Mouse (Mus musculus) liver, embryonic 16.5 days (tissue): ENCODE data around the gene Gm10203. TPM values are rescaled to one million over a fixed set of nuclear protein-coding genes. Genes with fewer than 3 reads are reported as not detected.
"Not testable (repeated sequence)": the region's sequence is repeated elsewhere in the genome, so short reads cannot be mapped to it uniquely, and the experiment has no call there.

Source experiments
- ATAC-seq: fragments of 200-750 bp; cut with Nextera tagmentation; 2 replicates; pipeline ENCODE4 v1.8.0; 2017; ENCODE audit warnings: low read depth, mild to moderate bottlenecking, moderate number of reproducible peaks, moderate library complexity
- H3K27ac ChIP-seq: fragments of 300-500 bp; sonication (generic); 2 replicates; pipeline ENCODE4 v1.5.1; 2014; ENCODE audit warnings: mild to moderate bottlenecking, low read length
- H3K27me3 ChIP-seq: fragments of 300-500 bp; sonication (generic); 2 replicates; pipeline ENCODE4 v1.6.1; 2014; ENCODE audit warnings: low read depth, low read length, mixed read lengths; ENCODE audit not compliant: control insufficient read depth, insufficient read depth
- H3K36me3 ChIP-seq: fragments of 300-500 bp; sonication (generic); 2 replicates; pipeline ENCODE4 v1.6.1; 2014; ENCODE audit warnings: mild to moderate bottlenecking; ENCODE audit not compliant: control insufficient read depth, insufficient read depth
- H3K4me1 ChIP-seq: fragments of 300-500 bp; sonication (generic); 2 replicates; pipeline ENCODE4 v1.6.1; 2014; ENCODE audit warnings: low read depth, low read length, mixed read lengths; ENCODE audit not compliant: control insufficient read depth
- H3K4me2 ChIP-seq: fragments of 300-500 bp; sonication (generic); 2 replicates; pipeline ENCODE4 v1.6.1; 2014; ENCODE audit warnings: low read depth, low read length, mixed read lengths
- H3K4me3 ChIP-seq: fragments of 300-500 bp; sonication (generic); 2 replicates; pipeline ENCODE4 v1.5.1; 2014; ENCODE audit warnings: low read depth, mild to moderate bottlenecking, low read length
- H3K9ac ChIP-seq: fragments of 300-500 bp; sonication (generic); 2 replicates; pipeline ENCODE4 v1.6.1; 2014; ENCODE audit warnings: low read depth, low read length
- H3K9me3 ChIP-seq: fragments of 300-500 bp; sonication (generic); replicated peaks from 2 replicates; pipeline ENCODE4 v1.6.1; 2016; ENCODE audit warnings: low read length; ENCODE audit not compliant: control insufficient read depth
- WGBS: fragments of 180-500 bp; shearing (Covaris S2); extraction: QIAGEN DNeasy Blood & Tissue Kit; methylation state at CpG from one replicate; pipeline ENCODE4 v1.1.7; 2014; ENCODE audit not compliant: insufficient replicate concordance; 5-methylcytosine and 5-hydroxymethylcytosine counted together
- polyA plus RNA-seq: library from polyadenylated mRNA; unstranded; fragments of >200 nt; fragmentation: Nextera tagmentation; extraction: Ambion mirVana; gene quantifications from 2 replicates; pipeline ENCODE4 v1.2.1, GENCODE M21; 2015

Gene Gm10203
- polyA plus RNA-seq, 1 experiment from 2014 or later: not detected

DNA sequence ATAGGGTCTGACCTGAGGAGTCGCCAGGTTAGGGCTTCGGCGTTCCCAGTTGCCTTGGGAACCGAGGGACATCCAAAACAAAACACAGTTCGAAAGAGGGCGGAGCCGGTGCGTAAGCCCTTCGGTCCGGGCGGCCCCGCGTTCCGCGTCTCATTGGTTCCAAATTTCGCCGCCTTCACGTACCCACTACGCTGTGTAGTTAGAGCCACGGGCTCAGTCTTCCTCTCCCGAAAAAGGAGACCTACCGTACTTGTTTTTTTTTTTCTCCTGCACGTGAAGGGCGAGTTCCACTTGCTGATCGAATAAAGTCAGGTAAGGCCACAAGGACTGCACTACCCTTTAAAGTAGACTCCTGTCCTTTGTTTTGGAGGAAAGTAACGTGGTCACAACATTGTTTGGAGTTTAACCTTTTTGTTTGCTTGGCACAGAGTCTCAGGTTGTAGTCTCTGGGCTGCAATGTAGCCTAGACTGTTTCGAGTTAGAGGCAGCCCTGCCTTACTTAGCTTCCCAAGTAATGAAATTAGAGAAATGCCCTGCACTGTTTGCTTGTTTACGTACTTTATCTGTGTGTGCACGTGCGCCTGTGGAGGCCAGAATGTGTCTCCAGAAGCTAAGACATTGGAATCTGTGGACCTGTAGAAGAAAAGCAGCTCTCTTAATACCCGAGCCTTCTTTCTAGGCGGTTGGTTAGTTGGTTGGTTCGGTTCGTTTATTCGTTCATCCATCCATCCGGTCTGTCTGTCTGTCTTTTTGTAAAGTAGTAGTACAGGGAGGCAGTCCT is 11.6 kb downstream of the Gm10203 start:
- peaks cover 9% of the 10 kb centered on the region for H3K4me1 ChIP-seq
- peak overlapping the region; percentile 73 for H3K9ac ChIP-seq
- H3K4me2 ChIP-seq: peak overlapping the region; percentile 65
- peak overlapping the region; percentile 66 for H3K4me3 ChIP-seq
- no peaks in the 10 kb centered on the region for H3K9me3 ChIP-seq
- no peaks in the 10 kb centered on the region for H3K36me3 ChIP-seq
- WGBS: 2% methylated on average over 36 of the region's 36 CpGs
- H3K27me3 ChIP-seq: no peaks in the 10 kb centered on the region
- H3K27ac ChIP-seq: peak overlapping the region; percentile 75
- ATAC-seq: peak; percentile 99

DNA sequence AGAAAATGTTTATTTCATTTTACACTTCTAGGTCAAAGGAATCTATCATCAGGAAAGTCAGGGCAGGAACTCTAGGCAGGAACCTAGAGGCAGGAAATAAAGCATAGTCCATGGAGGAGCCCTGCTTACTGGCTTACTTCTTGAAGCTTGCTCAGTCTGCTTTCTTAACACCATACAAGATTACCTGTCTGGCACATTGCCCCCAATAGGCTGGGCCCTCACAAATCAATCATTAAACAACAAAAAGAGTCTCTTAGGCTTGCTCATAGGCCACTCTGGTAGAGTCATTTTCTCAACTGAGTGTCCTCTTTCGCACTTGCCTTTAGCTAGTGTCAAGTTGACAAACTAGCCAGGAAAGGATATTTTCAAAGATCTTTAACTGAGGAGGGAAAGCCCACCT is 15.2 kb downstream of the Gm10203 start:
- Histone ChIP-seq H3K27me3 (no peaks in the 10 kb centered on the region), H3K9me3 (no peaks in the 10 kb centered on the region), H3K4me3 (no peak overlapping the region), H3K36me3 (no peaks in the 10 kb centered on the region), H3K9ac (no peak overlapping the region), H3K4me1 (peaks cover 9% of the 10 kb centered on the region), H3K4me2 (no peak overlapping the region), H3K27ac (no peak overlapping the region)
- no peak for ATAC-seq
- WGBS: 76% methylated on average over 1 of the region's 1 CpGs

DNA sequence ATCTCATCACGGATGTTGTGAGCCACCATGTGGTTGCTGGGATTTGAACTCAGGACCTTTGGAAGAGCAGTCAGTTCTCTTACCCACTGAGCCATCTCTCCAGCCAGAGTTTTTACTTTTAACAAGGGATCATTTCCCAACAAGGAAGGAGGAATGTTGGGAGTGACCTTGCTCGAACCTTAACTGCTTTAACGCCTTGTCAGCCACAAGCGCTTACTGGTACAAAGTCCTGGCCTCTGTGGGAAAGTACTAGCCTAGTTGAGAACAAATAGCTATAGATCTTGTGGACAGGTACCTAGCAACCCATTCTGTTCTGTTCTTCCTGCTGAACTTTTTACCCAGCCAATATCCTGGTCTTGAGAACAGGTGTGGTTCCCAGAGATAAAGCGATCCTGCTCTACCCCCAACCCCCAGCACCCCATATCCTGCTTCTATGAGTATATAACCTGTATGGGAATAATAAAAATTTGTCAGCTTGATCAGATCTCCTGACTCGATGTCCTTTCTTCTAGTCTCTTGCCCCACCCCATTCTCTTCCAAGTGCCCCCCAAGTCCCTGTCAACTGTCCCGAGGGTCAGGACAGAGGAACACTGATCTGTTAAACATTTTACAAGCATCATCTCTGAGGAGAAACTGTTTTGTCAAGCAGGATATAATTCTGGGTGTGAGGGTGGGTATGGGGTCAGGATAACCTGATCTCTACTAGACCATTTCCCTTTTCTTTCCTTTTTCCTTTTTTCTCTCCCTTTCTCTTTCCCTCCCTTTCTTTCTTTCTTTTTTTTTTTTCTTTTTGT is 18.7 kb downstream of the Gm10203 start:
- no peak overlapping the region for H3K27ac ChIP-seq
- no peaks in the 10 kb centered on the region for H3K9me3 ChIP-seq
- H3K4me3 ChIP-seq: no peak overlapping the region
- H3K4me1 ChIP-seq: no peaks in the 10 kb centered on the region
- H3K4me2 ChIP-seq: no peak overlapping the region
- no peak overlapping the region for H3K9ac ChIP-seq
- H3K36me3 ChIP-seq: peaks cover 4% of the 10 kb centered on the region
- ATAC-seq: no peak
- WGBS: 64% methylated on average over 7 of the region's 7 CpGs
- no peaks in the 10 kb centered on the region for H3K27me3 ChIP-seq

DNA sequence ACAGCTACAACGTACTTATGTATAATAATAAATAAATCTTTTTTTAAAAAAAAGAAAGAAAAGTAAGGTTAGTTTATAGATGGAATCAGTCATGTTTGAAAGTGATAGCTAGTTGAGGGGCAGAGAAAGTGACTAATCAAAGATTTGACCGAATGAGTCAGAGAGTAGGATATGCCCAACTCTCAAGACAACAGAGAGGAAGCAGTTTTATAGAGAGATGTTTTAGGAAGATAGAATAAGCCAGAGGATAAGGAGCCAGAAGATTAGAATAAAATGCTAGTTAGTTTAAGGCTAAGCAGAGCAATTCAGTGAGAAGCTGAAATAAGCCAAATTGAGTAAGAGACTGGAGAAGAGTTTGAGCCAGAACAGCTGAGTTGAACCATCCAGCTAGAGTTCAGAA is 22.1 kb downstream of the Gm10203 start:
- 56% methylated on average over 2 of the region's 2 CpGs for WGBS
- H3K9ac ChIP-seq: no peak overlapping the region
- H3K4me1 ChIP-seq: peaks cover 12% of the 10 kb centered on the region
- H3K4me3 ChIP-seq: no peak overlapping the region
- ATAC-seq: no peak
- no peak overlapping the region for H3K27ac ChIP-seq
- no peaks in the 10 kb centered on the region for H3K9me3 ChIP-seq
- H3K36me3 ChIP-seq: peaks cover 4% of the 10 kb centered on the region
- no peak overlapping the region for H3K4me2 ChIP-seq
- H3K27me3 ChIP-seq: no peaks in the 10 kb centered on the region

DNA sequence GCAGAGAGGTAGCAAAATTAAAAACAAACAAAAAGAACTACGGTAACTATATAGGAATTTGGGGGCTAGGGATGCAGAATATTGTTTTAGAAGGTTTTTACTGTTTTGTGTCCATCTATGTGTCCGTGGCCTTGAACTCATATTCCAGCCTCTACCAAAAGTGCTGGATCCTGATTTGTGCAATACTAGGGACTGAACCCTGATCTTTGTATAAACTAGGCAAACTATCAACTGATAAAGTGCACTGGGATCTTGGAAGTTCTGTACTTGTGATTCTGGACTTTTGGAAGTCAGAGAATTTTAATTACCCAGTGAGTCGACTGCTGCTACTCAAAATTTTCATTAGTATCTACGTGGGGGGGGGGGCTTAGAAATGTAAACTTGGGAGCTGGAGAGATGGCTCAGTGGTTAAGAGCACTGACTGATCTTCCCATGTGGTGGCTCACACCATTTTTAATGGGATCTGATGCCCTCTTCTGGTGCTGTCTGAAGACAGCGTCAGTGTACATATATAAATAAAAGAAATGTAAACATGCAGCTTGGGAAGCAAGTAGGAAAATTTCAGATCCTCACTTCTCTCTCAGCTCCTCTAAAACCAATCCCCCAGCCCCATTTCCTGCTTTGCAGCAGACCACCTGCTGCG is 23.6 kb downstream of the Gm10203 start:
- peaks cover 4% of the 10 kb centered on the region for H3K36me3 ChIP-seq
- 51% methylated on average over 6 of the region's 6 CpGs for WGBS
- no peak overlapping the region for H3K27ac ChIP-seq
- no peak overlapping the region for H3K9ac ChIP-seq
- no peak for ATAC-seq
- no peaks in the 10 kb centered on the region for H3K27me3 ChIP-seq
- no peak overlapping the region for H3K4me2 ChIP-seq
- no peak overlapping the region for H3K4me3 ChIP-seq
- peaks cover 12% of the 10 kb centered on the region for H3K4me1 ChIP-seq
- H3K9me3 ChIP-seq: no peaks in the 10 kb centered on the region

DNA sequence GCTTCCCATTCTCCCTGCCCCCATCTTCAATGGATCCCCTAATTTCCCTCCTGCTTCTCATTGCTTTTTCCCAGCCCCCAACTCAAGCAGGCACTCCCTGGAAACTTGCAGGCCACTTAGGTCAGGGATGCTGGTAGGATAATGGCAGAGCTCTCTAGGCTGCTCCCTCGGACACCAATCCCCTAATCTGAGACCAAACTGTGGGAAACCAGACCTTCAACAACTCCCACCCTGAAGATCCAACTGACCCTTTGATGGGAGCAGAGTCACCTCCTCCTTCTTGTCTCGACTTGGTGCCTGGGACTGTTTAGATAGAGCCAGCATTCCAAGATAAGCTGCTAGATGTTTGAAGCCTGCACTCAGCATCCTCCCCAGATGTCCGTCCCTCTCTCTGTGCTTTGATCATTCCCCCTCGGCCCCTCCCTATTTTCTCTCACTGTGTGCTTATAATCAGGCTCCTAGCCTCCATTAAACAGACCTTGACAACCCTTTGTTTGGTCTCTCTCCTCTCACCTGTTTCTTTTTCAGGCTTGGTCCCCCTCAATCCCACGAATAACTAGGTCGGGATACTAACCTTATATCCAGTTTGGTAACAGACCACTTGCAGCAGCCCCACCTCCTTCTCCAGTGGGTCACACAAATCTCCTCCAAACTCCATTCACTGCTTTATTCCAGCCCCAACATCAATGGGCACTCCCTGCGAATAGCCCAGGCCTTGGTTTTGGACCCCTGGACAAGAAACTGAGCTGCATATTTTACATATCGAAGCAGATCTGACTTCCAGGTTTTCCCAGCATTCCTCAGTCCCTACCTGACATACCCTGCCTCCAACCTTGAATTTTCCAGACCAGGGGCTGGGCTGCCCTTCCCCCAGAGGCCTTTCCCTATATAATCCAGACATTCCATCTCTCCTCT is 24.4 kb downstream of the Gm10203 start:
- no peak; the same call in 1 of the 2 replicates for ATAC-seq
- 41% methylated on average over 8 of the region's 8 CpGs for WGBS
- Histone ChIP-seq H3K4me2 (no peak overlapping the region), H3K9me3 (no peaks in the 10 kb centered on the region), H3K27me3 (no peaks in the 10 kb centered on the region), H3K4me1 (peaks cover 12% of the 10 kb centered on the region), H3K9ac (no peak overlapping the region), H3K4me3 (no peak overlapping the region), H3K36me3 (peaks cover 4% of the 10 kb centered on the region), H3K27ac (no peak overlapping the region)

DNA sequence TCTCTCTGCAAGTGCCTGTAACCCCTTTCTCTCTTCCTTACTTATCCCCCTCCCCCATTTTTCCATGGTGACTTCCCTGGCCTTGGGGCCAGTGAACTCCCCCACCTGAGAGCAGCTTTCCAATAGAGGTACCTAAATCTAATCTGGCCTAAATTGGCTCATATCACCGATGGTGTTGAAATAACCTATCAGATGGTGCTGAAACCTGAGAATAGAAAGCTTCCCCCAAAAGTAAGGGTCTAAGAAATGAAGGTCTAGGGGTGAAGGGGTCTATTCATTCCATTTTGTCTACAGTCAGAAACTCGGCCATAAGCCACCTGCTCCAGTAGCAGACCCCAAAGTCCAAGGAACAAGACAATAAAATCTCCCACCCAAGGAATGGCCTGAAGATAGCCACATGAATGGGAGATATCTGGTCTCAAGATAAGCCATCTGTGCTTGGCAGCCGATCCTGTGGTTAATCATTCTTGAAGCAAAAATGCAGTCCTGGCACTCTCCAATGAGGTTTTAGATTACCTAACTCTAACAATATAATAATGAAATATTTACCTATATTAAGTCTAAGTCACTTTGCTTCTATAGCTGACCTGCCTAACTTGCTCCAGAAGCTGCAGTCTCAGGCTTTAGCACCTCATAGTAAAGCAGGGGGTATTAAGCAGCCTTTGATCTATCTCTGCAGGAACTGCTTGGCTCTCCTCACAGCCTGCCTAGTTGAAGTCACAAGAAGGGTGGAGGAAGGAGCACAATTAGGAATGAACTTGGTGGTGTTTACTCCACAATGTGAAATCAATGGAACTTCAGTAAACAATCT is 25.3 kb downstream of the Gm10203 start:
- no peak overlapping the region for H3K4me2 ChIP-seq
- 22% methylated on average over 3 of the region's 3 CpGs for WGBS
- no peak; the same call in 1 of the 2 replicates for ATAC-seq
- no peak overlapping the region for H3K4me3 ChIP-seq
- no peak overlapping the region for H3K9ac ChIP-seq
- no peaks in the 10 kb centered on the region for H3K9me3 ChIP-seq
- peaks cover 12% of the 10 kb centered on the region for H3K4me1 ChIP-seq
- H3K27me3 ChIP-seq: no peaks in the 10 kb centered on the region
- H3K27ac ChIP-seq: no peak overlapping the region
- peaks cover 4% of the 10 kb centered on the region for H3K36me3 ChIP-seq

DNA sequence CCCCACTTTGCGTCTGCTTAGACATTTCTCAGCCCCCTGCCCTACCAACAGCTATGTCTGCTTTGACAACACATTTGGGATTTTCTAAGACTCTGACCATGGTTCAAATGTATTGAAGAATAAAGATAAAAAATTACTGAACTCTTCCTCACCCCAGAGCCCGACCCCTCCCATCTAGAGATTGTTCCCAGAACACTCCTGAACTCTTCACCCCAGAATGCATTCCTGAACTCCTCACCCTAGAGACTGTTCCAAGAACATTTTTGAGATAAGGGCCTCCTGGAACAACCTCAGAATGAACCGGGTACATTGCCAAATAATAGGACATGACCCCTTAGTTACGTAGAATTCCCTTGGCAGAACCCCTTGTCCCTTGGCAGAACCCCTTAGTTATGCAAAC is 37.1 kb downstream of the Gm10203 start:
- not testable (repeated sequence) for H3K36me3 ChIP-seq

More for the DNA sequence above, 37.1 kb downstream of the Gm10203 start:
- not testable (repeated sequence) for H3K9me3 ChIP-seq, H3K4me2 ChIP-seq, H3K27me3 ChIP-seq, H3K27ac ChIP-seq, H3K9ac ChIP-seq, H3K4me3 ChIP-seq, ATAC-seq, H3K4me1 ChIP-seq
- WGBS: 65% methylated on average over 3 of the region's 4 CpGs
